Mouse (Mus musculus) limb, embryonic 12.5 days (tissue): ENCODE results near the gene Tsc1. TPM values are rescaled to one million over a fixed set of nuclear protein-coding genes. Genes with fewer than 3 reads are reported as not detected.

Experiments used
- ATAC-seq: fragments of 200-750 bp; cut with Nextera tagmentation; 2 replicates; pipeline ENCODE4 v1.8.0; 2017; ENCODE audit warnings: low read depth, moderate TSS enrichment; ENCODE audit not compliant: insufficient number of reproducible peaks, insufficient read depth, low FRiP score, low TSS enrichment
- H3K27ac ChIP-seq: fragments of 300-500 bp; sonication (generic); 2 replicates; pipeline ENCODE4 v1.5.1; 2016; ENCODE audit warnings: mild to moderate bottlenecking, moderate library complexity
- H3K27me3 ChIP-seq: fragments of 300-500 bp; sonication (generic); 2 replicates; pipeline ENCODE4 v1.6.1; 2016; ENCODE audit warnings: mild to moderate bottlenecking, moderate library complexity
- H3K36me3 ChIP-seq: fragments of 300-500 bp; sonication (generic); 2 replicates; pipeline ENCODE4 v1.6.1; 2016; ENCODE audit warnings: mild to moderate bottlenecking, moderate library complexity
- H3K4me1 ChIP-seq: fragments of 300-500 bp; sonication (generic); replicated peaks from 2 replicates; pipeline ENCODE4 v1.6.1; 2016
- H3K4me2 ChIP-seq: fragments of 300-500 bp; sonication (generic); 2 replicates; pipeline ENCODE4 v1.6.1; 2016; ENCODE audit warnings: mild to moderate bottlenecking, moderate library complexity
- H3K4me3 ChIP-seq: fragments of 300-500 bp; sonication (generic); replicated peaks from 2 replicates; pipeline ENCODE4 v1.5.1; 2016; ENCODE audit warnings: mild to moderate bottlenecking
- H3K9ac ChIP-seq: fragments of 300-500 bp; sonication (generic); replicated peaks from 2 replicates; pipeline ENCODE4 v1.6.1; 2016; ENCODE audit warnings: mild to moderate bottlenecking, moderate library complexity
- H3K9me3 ChIP-seq: fragments of 300-500 bp; sonication (generic); 2 replicates; pipeline ENCODE4 v1.6.1; 2016; ENCODE audit warnings: mild to moderate bottlenecking, moderate library complexity
- WGBS: fragments of 180-500 bp; shearing (Covaris S2); methylation state at CpG from one replicate; pipeline ENCODE4 v1.1.7; 2016; 5-methylcytosine and 5-hydroxymethylcytosine counted together
- microRNA-seq: library from miRNA; unstranded; fragments of <30 nt; microRNA quantifications from one replicate; pipeline ENCODE4, GENCODE M21; 2017
- polyA plus RNA-seq: library from polyadenylated mRNA; unstranded; fragments of >200 nt; fragmentation: Nextera tagmentation; extraction: Ambion mirVana; gene quantifications from 2 replicates; pipeline ENCODE4 v1.2.1, GENCODE M21; 2016

Gene Tsc1
- polyA plus RNA-seq, 1 experiment from 2014 or later = 24.9 TPM

GRCm38 (mm10) chr2:28737112-28737511 is 96.1 kb downstream of the Tsc1 start:
- Histone ChIP-seq H3K9ac (no peak overlapping the region), H3K9me3 (no peaks in the 10 kb centered on the region), H3K4me1 (no peaks in the 10 kb centered on the region; the same call in none of the 2 replicates), H3K36me3 (no peaks in the 10 kb centered on the region), H3K4me3 (no peak overlapping the region), H3K4me2 (no peak overlapping the region), H3K27me3 (peaks cover 22% of the 10 kb centered on the region), H3K27ac (no peak overlapping the region)
- ATAC-seq = no peak
- WGBS = 88% methylated on average over 5 of the region's 5 CpGs

- no peak overlapping the region for H3K27ac ChIP-seq
- H3K4me2 ChIP-seq = no peak overlapping the region
- H3K27me3 ChIP-seq = peaks cover 15% of the 10 kb centered on the region
- 87% methylated on average over 5 of the region's 5 CpGs for WGBS
- no peaks in the 10 kb centered on the region; the same call in none of the 2 replicates for H3K4me1 ChIP-seq
- H3K36me3 ChIP-seq = no peaks in the 10 kb centered on the region
- H3K4me3 ChIP-seq = no peak overlapping the region
- H3K9me3 ChIP-seq = no peaks in the 10 kb centered on the region
- no peak overlapping the region for H3K9ac ChIP-seq
- no peak for ATAC-seq
Observed at GRCm38 (mm10) chr2:28740159-28740558, 99.1 kb downstream of the Tsc1 start.

Small RNA genes lying within 50 kb of the gene (microRNA-seq; reads per million reads assigned to microRNA genes)
- gene Gm22824 = not detected
- not detected for gene Mir3088

Other genes with a start within 250 kb of the Tsc1 start
- 8.6 and 8.8 TPM in 2 replicates for gene Ppp1r26, start 194.4 kb upstream of the Tsc1 start, polyA plus RNA-seq
- gene 1700007K13Rik, start 174.9 kb upstream of the Tsc1 start, polyA plus RNA-seq = 0.70 and 0.73 TPM in 2 replicates
- 58.7 and 66.4 TPM in 2 replicates for gene Mrps2, start 173.2 kb upstream of the Tsc1 start, polyA plus RNA-seq
- gene Gbgt1, start 144.3 kb upstream of the Tsc1 start, polyA plus RNA-seq = 0.25 TPM in 1 of 2 replicates, not detected in the other
- 0.69 and 0.89 TPM in 2 replicates for gene Gm10134, start 135.1 kb upstream of the Tsc1 start, polyA plus RNA-seq
- 42.7 and 54.7 TPM in 2 replicates for gene Ralgds, start 128.1 kb upstream of the Tsc1 start, polyA plus RNA-seq
- gene Cel, start 77.8 kb upstream of the Tsc1 start, polyA plus RNA-seq = not detected in 2 replicates
- gene Gtf3c5, start 57.5 kb upstream of the Tsc1 start, polyA plus RNA-seq = 56.7 and 59.1 TPM in 2 replicates
- 0.55 and 2.2 TPM in 2 replicates for gene Gfi1b, start 19.2 kb upstream of the Tsc1 start, polyA plus RNA-seq
- gene Spaca9, start 58.5 kb downstream of the Tsc1 start, polyA plus RNA-seq = 0.76 and 1.8 TPM in 2 replicates
- 0.39 and 0.49 TPM in 2 replicates for gene Ak8, start 58.9 kb downstream of the Tsc1 start, polyA plus RNA-seq
- 29.2 and 30.5 TPM in 2 replicates for gene Gtf3c4, start 199.1 kb downstream of the Tsc1 start, polyA plus RNA-seq
- 18.5 and 20.2 TPM in 2 replicates for gene Ddx31, start 199.2 kb downstream of the Tsc1 start, polyA plus RNA-seq